Mouse (Mus musculus) R1 (cell line): ENCODE measurements around the gene Irf2bpl.

Source experiments
- DNase-seq: peaks from one replicate; pipeline ENCODE4 v3.0.0-alpha.2; 2018; ENCODE audit warnings: low read depth, low spot score

The Irf2bpl gene

GRCm38 (mm10) chr12:86899461-86900179 is 15.0 kb upstream of the Irf2bpl start:
- peak; percentile 99 for DNase-seq

GRCm38 (mm10) chr12:86898448-86898847 is 13.8 kb upstream of the Irf2bpl start:
- DNase-seq: no peak

- DNase-seq: no peak
Measured at GRCm38 (mm10) chr12:86897769-86898273, 13.2 kb upstream of the Irf2bpl start.

- no peak for DNase-seq
Measured at GRCm38 (mm10) chr12:86896921-86897512, 12.4 kb upstream of the Irf2bpl start.

- DNase-seq: no peak
Measured at GRCm38 (mm10) chr12:86896441-86896890, 11.9 kb upstream of the Irf2bpl start.

- no peak for DNase-seq
Measured at GRCm38 (mm10) chr12:86895703-86896409, 11.3 kb upstream of the Irf2bpl start.

GRCm38 (mm10) chr12:86894841-86895428 is 10.3 kb upstream of the Irf2bpl start:
- DNase-seq: peak; percentile 75

- DNase-seq: peak; percentile 98
Measured at GRCm38 (mm10) chr12:86894184-86894839, 9.7 kb upstream of the Irf2bpl start.

GRCm38 (mm10) chr12:86893326-86894183 is 9.0 kb upstream of the Irf2bpl start:
- DNase-seq: peak; percentile 46

GRCm38 (mm10) chr12:86892711-86893311 is 8.2 kb upstream of the Irf2bpl start:
- no peak for DNase-seq

- peak; percentile 86 for DNase-seq
Measured at GRCm38 (mm10) chr12:86891786-86892702, 7.4 kb upstream of the Irf2bpl start.

- DNase-seq: no peak
Measured at GRCm38 (mm10) chr12:86891454-86891785, 6.8 kb upstream of the Irf2bpl start.

GRCm38 (mm10) chr12:86890796-86891301 is 6.3 kb upstream of the Irf2bpl start:
- peak; percentile 76 for DNase-seq

- DNase-seq: no peak
Measured at GRCm38 (mm10) chr12:86890091-86890720, 5.6 kb upstream of the Irf2bpl start.

GRCm38 (mm10) chr12:86889103-86889644 is 4.6 kb upstream of the Irf2bpl start:
- peak; percentile 64 for DNase-seq

- peak; percentile 97 for DNase-seq
Measured at GRCm38 (mm10) chr12:86888130-86889069, 3.8 kb upstream of the Irf2bpl start.
